Comparison of ENCODE assay signal across 19 mouse cellular contexts in genomic region chr8:108186289-108186688, GRCm38 (mm10).
"Had no signal": no experiment of that assay in that cellular context is flagged by ENCODE, and none has a peak within 500 bp of the region (broad histone marks: within the 10 kb centered on the region; RNA-seq: fewer than 3 reads in every experiment).

No protein-coding gene starts in this region.

- H3K4me3 ChIP-seq: limb, embryonic 10.5 days; limb, embryonic 13.5 days; liver, embryonic 12.5 days; liver, embryonic 15.5 days; midbrain, embryonic 13.5 days; myocyte; neural tube, embryonic 13.5 days had no signal

- H3K9me3 ChIP-seq: limb, embryonic 10.5 days; liver, embryonic 12.5 days; liver, embryonic 15.5 days; midbrain, embryonic 13.5 days; neural tube, embryonic 13.5 days had no signal

- H3K27ac ChIP-seq: limb, embryonic 10.5 days; limb, embryonic 13.5 days; liver, embryonic 12.5 days; liver, embryonic 15.5 days; midbrain, embryonic 13.5 days; neural tube, embryonic 13.5 days had no signal

- ATAC-seq: liver, embryonic 12.5 days; midbrain, embryonic 13.5 days; midbrain, embryonic 16.5 days had no signal

- H3K9ac ChIP-seq: limb, embryonic 13.5 days; liver, embryonic 12.5 days; liver, embryonic 15.5 days; midbrain, embryonic 13.5 days; neural tube, embryonic 13.5 days had no signal

- H3K36me3 ChIP-seq: limb, embryonic 10.5 days; limb, embryonic 13.5 days; liver, embryonic 12.5 days; liver, embryonic 15.5 days; midbrain, embryonic 13.5 days; neural tube, embryonic 13.5 days had no signal

- DNase-seq: kidney, adult 8-10 months; kidney, postnatal 14 days; kidney, postnatal 4 days; liver; lung, adult 2 months; lung, postnatal 14 days; lung, postnatal 4 days; retina, postnatal 1 day; right cerebral cortex, postnatal 25 days; spleen, adult 18-20 months; thymus, postnatal 25 days had no signal

- H3K4me2 ChIP-seq: limb, embryonic 13.5 days; liver, embryonic 12.5 days; liver, embryonic 15.5 days; midbrain, embryonic 13.5 days; neural tube, embryonic 13.5 days had no signal

- H3K27me3 ChIP-seq: limb, embryonic 13.5 days; liver, embryonic 12.5 days; liver, embryonic 15.5 days; midbrain, embryonic 13.5 days; neural tube, embryonic 13.5 days had no signal

- H3K4me1 ChIP-seq: limb, embryonic 10.5 days; limb, embryonic 13.5 days; liver, embryonic 12.5 days; liver, embryonic 15.5 days had no signal
